Mouse (Mus musculus): ENCODE results near the gene Zcchc24. TPM values are rescaled to one million over a fixed set of nuclear protein-coding genes. Genes with fewer than 3 reads are reported as not detected.

The Zcchc24 gene
- polyA plus RNA-seq, 1 experiment, result 86.2 TPM

DNA sequence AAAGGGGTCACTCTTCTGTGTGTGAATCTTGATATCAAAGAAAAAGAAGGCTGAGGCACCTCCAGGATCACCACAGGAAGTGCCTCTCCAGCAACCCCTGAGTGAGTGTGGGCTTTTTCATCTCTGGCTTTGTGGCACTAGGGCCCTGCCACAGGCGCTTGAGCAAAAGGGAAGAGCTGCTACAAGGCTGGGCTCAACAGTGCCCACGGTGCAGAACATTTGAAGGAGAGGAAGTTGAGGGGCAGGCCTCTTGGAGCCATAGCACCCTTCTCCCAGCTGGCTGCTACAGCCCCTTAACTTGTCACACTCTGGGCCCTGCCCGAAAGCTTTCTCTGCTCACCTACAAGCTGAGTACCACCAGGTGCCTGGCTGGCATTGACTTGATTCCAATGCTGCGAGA lies 16.4 kb upstream of the Zcchc24 start:
- Histone ChIP-seq H3K27me3 (ENCODE audit: control insufficient read depth, insufficient read depth, insufficient read length) (no peaks in the 10 kb centered on the region), H3K4me3 (no peak overlapping the region), H3K79me2 (ENCODE audit: control insufficient read depth, insufficient read depth) (no peaks in the 10 kb centered on the region), H3ac (ENCODE audit: control insufficient read depth, insufficient read length) (no peak overlapping the region), H3K4me2 (ENCODE audit: low read depth) (no peak overlapping the region), H3K36me3 (ENCODE audit: control insufficient read depth, insufficient read depth) (no peaks in the 10 kb centered on the region)
- TF ChIP-seq MYOG (IDR thresholded peaks at IDR 0.05; ENCODE audit: control insufficient read depth in 1 of 3, insufficient read depth in 1 of 3, insufficient read length in 2 of 3, low read depth in 2 of 3) (no peak), E2F4 (IDR thresholded peaks at IDR 0.05; ENCODE audit: insufficient read depth) (no peak), POLR2A (IDR thresholded peaks at IDR 0.05; ENCODE audit: insufficient read length, low read depth) (no peak), POLR2AphosphoS2 (IDR thresholded peaks at IDR 0.05; ENCODE audit: insufficient read length, low read depth) (no peak), USF1 (IDR thresholded peaks at IDR 0.05; ENCODE audit: low read depth) (no peak), TCF3 (IDR thresholded peaks at IDR 0.05; ENCODE audit: insufficient read length, low read depth) (no peak), REST (IDR thresholded peaks at IDR 0.05; ENCODE audit: insufficient read depth, insufficient read length) (no peak), MAX (IDR thresholded peaks at IDR 0.05; ENCODE audit: low read depth) (no peak), TCF12 (IDR thresholded peaks at IDR 0.05; ENCODE audit: insufficient read depth, poor library complexity, severe bottlenecking) (no peak), SRF (IDR thresholded peaks at IDR 0.05; ENCODE audit: control insufficient read depth, insufficient read length, low read depth) (no peak), MYOD1 (IDR thresholded peaks at IDR 0.05; ENCODE audit: control insufficient read depth in 1 of 3, insufficient read length in 2 of 3, low read depth in 2 of 3) (no peak), CEBPB (IDR thresholded peaks at IDR 0.05; ENCODE audit: insufficient read depth, poor library complexity, severe bottlenecking) (no peak)

DNA sequence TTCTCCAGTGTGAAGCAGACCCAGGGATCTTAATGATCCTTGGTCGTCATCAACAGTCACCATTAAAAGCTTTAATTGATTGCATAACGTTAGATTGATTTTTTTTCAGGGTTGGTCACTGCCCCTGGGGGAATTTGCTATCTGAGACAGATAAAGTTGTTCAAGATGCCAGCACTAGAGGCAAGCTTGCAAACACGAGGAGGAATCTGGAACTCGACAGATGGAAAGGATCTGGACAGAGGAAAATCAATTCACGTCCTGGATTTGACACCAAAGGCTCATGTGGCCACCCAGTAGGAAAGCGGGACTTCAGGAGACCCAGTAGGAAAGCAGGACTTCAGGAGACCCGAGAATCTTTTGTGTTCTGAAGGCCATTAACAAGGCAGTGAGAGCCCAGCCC lies 14.4 kb upstream of the Zcchc24 start:
- Histone ChIP-seq H3K36me3 (ENCODE audit: control insufficient read depth, insufficient read depth) (no peaks in the 10 kb centered on the region), H3ac (ENCODE audit: control insufficient read depth, insufficient read length) (no peak overlapping the region), H3K27me3 (ENCODE audit: control insufficient read depth, insufficient read depth, insufficient read length) (no peaks in the 10 kb centered on the region), H3K4me2 (ENCODE audit: low read depth) (no peak overlapping the region), H3K4me3 (no peak overlapping the region), H3K79me2 (ENCODE audit: control insufficient read depth, insufficient read depth) (no peaks in the 10 kb centered on the region)
- no peak for TF ChIP-seq POLR2A (IDR thresholded peaks at IDR 0.05; ENCODE audit: insufficient read length, low read depth)
- no peak for TF ChIP-seq POLR2AphosphoS2 (IDR thresholded peaks at IDR 0.05; ENCODE audit: insufficient read length, low read depth)

DNA sequence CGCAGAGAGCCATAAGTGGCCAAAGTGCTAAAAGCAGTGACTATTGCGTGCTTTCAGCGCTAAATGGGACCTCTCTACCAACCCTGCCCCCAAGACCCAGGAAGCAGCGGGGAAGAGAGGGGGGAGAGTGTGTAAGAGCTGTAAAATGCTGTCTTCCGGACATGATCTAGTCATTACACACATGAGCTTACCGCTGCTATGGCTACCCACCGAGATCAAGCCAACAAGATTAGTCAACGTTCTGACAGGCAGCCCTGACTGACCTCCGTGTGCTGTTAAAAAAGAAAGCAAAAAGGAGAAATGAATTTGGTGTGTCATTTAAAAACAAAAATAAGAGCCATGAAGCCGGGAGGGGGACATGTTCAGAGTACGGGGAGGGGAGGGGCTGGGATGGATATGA lies 11.8 kb upstream of the Zcchc24 start:
- no peak overlapping the region for H3K4me3 ChIP-seq
- H3K36me3 ChIP-seq (ENCODE audit: control insufficient read depth, insufficient read depth), result no peaks in the 10 kb centered on the region
- H3K79me2 ChIP-seq (ENCODE audit: control insufficient read depth, insufficient read depth), result no peaks in the 10 kb centered on the region
- no peaks in the 10 kb centered on the region for H3K27me3 ChIP-seq (ENCODE audit: control insufficient read depth, insufficient read depth, insufficient read length)
- TF ChIP-seq MAX (IDR thresholded peaks at IDR 0.05; ENCODE audit: low read depth) (no peak), MYOD1 (IDR thresholded peaks at IDR 0.05; ENCODE audit: control insufficient read depth in 1 of 3, insufficient read length in 2 of 3, low read depth in 2 of 3) (no peak), POLR2AphosphoS2 (IDR thresholded peaks at IDR 0.05; ENCODE audit: insufficient read length, low read depth) (no peak), E2F4 (IDR thresholded peaks at IDR 0.05; ENCODE audit: insufficient read depth) (no peak)
- no peak overlapping the region for H3ac ChIP-seq (ENCODE audit: control insufficient read depth, insufficient read length)
- H3K4me2 ChIP-seq (ENCODE audit: low read depth), result peak overlapping the region; percentile 67

DNA sequence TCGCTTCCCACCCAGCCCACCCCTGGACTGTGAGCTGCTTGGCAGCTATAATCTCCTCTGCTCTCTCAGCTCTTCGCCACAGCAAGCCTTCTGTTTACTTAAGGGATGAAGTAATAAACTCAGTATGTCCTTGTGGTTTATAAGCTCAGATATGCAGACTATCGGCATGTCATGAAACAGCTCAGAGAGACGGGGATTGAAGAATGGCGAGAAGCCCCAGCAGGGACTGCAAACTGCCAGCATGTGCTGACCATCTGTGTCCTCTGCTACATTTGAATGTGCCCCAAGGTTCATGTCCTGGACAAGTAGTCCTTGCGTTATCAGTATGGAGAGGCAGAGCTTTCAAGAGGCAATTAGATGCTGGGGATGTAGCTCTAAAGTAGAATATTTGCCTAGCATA lies 7.5 kb upstream of the Zcchc24 start:
- H3K4me3 ChIP-seq, result no peak overlapping the region
- H3K79me2 ChIP-seq (ENCODE audit: control insufficient read depth, insufficient read depth), result no peaks in the 10 kb centered on the region
- H3ac ChIP-seq (ENCODE audit: control insufficient read depth, insufficient read length), result no peak overlapping the region
- peak overlapping the region; percentile 67 for H3K4me2 ChIP-seq (ENCODE audit: low read depth)
- TF ChIP-seq E2F4 (IDR thresholded peaks at IDR 0.05; ENCODE audit: insufficient read depth) (no peak), MYOG (IDR thresholded peaks at IDR 0.05; ENCODE audit: control insufficient read depth in 1 of 3, insufficient read depth in 1 of 3, insufficient read length in 2 of 3, low read depth in 2 of 3) (no peak), TCF3 (IDR thresholded peaks at IDR 0.05; ENCODE audit: insufficient read length, low read depth) (peak; percentile 33), MYOD1 (IDR thresholded peaks at IDR 0.05; ENCODE audit: control insufficient read depth in 1 of 3, insufficient read length in 2 of 3, low read depth in 2 of 3) (peak in 1 of 3 experiments; percentile 30), TCF12 (IDR thresholded peaks at IDR 0.05; ENCODE audit: insufficient read depth, poor library complexity, severe bottlenecking) (peak; percentile 53), MAX (IDR thresholded peaks at IDR 0.05; ENCODE audit: low read depth) (no peak)
- no peaks in the 10 kb centered on the region for H3K36me3 ChIP-seq (ENCODE audit: control insufficient read depth, insufficient read depth)
- no peaks in the 10 kb centered on the region for H3K27me3 ChIP-seq (ENCODE audit: control insufficient read depth, insufficient read depth, insufficient read length)

DNA sequence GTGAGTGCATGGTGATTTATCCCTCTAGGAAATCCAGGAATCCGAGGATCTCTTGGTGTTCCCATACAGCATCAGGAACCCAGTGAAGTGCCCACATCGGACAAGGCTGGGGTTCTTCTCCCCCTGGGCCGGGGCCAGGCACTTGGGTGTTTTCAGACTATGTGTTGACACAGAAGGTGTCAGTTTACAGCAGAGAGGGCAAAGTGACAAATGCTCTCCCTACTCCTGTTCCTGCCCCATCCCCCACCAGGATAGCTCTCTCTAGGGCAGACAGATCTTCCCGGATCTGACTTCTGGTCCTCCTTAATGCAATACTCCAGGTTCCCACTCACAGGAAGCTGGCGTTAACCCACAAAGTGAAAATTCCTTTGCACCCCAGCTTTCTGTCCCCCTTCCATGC lies 5.3 kb upstream of the Zcchc24 start:
- H3K4me3 ChIP-seq, result no peak overlapping the region
- no peaks in the 10 kb centered on the region for H3K79me2 ChIP-seq (ENCODE audit: control insufficient read depth, insufficient read depth)
- no peaks in the 10 kb centered on the region for H3K27me3 ChIP-seq (ENCODE audit: control insufficient read depth, insufficient read depth, insufficient read length)
- H3ac ChIP-seq (ENCODE audit: control insufficient read depth, insufficient read length), result no peak overlapping the region
- H3K36me3 ChIP-seq (ENCODE audit: control insufficient read depth, insufficient read depth), result no peaks in the 10 kb centered on the region
- H3K4me2 ChIP-seq (ENCODE audit: low read depth), result peak overlapping the region; percentile 21
- TF ChIP-seq USF1 (IDR thresholded peaks at IDR 0.05; ENCODE audit: low read depth), result no peak
- TF ChIP-seq MAX (IDR thresholded peaks at IDR 0.05; ENCODE audit: low read depth), result no peak
- no peak for TF ChIP-seq POLR2A (IDR thresholded peaks at IDR 0.05; ENCODE audit: insufficient read length, low read depth)
- TF ChIP-seq MYOG (IDR thresholded peaks at IDR 0.05; ENCODE audit: control insufficient read depth in 1 of 3, insufficient read depth in 1 of 3, insufficient read length in 2 of 3, low read depth in 2 of 3), result peak in 1 of 3 experiments; percentile 59
- TF ChIP-seq MYOD1 (IDR thresholded peaks at IDR 0.05; ENCODE audit: control insufficient read depth in 1 of 3, insufficient read length in 2 of 3, low read depth in 2 of 3), result peak in 1 of 3 experiments; percentile 55
- no peak for TF ChIP-seq TCF12 (IDR thresholded peaks at IDR 0.05; ENCODE audit: insufficient read depth, poor library complexity, severe bottlenecking)
- TF ChIP-seq CEBPB (IDR thresholded peaks at IDR 0.05; ENCODE audit: insufficient read depth, poor library complexity, severe bottlenecking), result no peak
- no peak for TF ChIP-seq E2F4 (IDR thresholded peaks at IDR 0.05; ENCODE audit: insufficient read depth)
- TF ChIP-seq POLR2AphosphoS2 (IDR thresholded peaks at IDR 0.05; ENCODE audit: insufficient read length, low read depth), result no peak
- no peak for TF ChIP-seq SRF (IDR thresholded peaks at IDR 0.05; ENCODE audit: control insufficient read depth, insufficient read length, low read depth)
- no peak for TF ChIP-seq REST (IDR thresholded peaks at IDR 0.05; ENCODE audit: insufficient read depth, insufficient read length)
- TF ChIP-seq TCF3 (IDR thresholded peaks at IDR 0.05; ENCODE audit: insufficient read length, low read depth), result no peak
